Mouse (Mus musculus) stomach, embryonic 15.5 days (tissue): ENCODE data around the gene Tnks1bp1. TPM values are rescaled to one million over a fixed set of nuclear protein-coding genes. Genes with fewer than 3 reads are reported as not detected.

Experiments used
- ATAC-seq: fragments of 200-750 bp; cut with Nextera tagmentation; 2 replicates; pipeline ENCODE4 v1.8.0; 2017; ENCODE audit warnings: low read depth, moderate number of reproducible peaks, moderate TSS enrichment; ENCODE audit not compliant: insufficient read depth, low FRiP score
- H3K27ac ChIP-seq: fragments of 300-500 bp; sonication (generic); 2 replicates; pipeline ENCODE4 v1.5.1; 2015; ENCODE audit warnings: mild to moderate bottlenecking, inconsistent platforms
- H3K27me3 ChIP-seq: fragments of 300-500 bp; sonication (generic); replicated peaks from 2 replicates; pipeline ENCODE4 v1.6.1; 2015; ENCODE audit warnings: inconsistent platforms
- H3K36me3 ChIP-seq: fragments of 300-500 bp; sonication (generic); 2 replicates; pipeline ENCODE4 v1.6.1; 2015; ENCODE audit warnings: inconsistent platforms
- H3K4me1 ChIP-seq: fragments of 300-500 bp; sonication (generic); 2 replicates; pipeline ENCODE4 v1.6.1; 2015; ENCODE audit warnings: inconsistent platforms
- H3K4me2 ChIP-seq: fragments of 300-500 bp; sonication (generic); 2 replicates; pipeline ENCODE4 v1.6.1; 2015; ENCODE audit warnings: mild to moderate bottlenecking, inconsistent platforms
- H3K4me3 ChIP-seq: fragments of 300-500 bp; sonication (generic); replicated peaks from 2 replicates; pipeline ENCODE4 v1.5.1; 2015; ENCODE audit warnings: inconsistent platforms
- H3K9ac ChIP-seq: fragments of 300-500 bp; sonication (generic); 2 replicates; pipeline ENCODE4 v1.6.1; 2015; ENCODE audit warnings: inconsistent platforms
- H3K9me3 ChIP-seq: fragments of 300-500 bp; sonication (generic); 2 replicates; pipeline ENCODE4 v1.6.1; 2016; ENCODE audit warnings: inconsistent platforms
- WGBS: fragments of 180-500 bp; shearing (Covaris S2); methylation state at CpG from one replicate; pipeline ENCODE4 v1.1.7; 2015; 5-methylcytosine and 5-hydroxymethylcytosine counted together
- polyA plus RNA-seq: library from polyadenylated mRNA; unstranded; fragments of >200 nt; fragmentation: Nextera tagmentation; extraction: Ambion mirVana; gene quantifications from 2 replicates; pipeline ENCODE4 v1.2.1, GENCODE M21; 2015

Tnks1bp1 gene
- polyA plus RNA-seq, 1 experiment from 2014 or later, result 38.6 TPM

DNA sequence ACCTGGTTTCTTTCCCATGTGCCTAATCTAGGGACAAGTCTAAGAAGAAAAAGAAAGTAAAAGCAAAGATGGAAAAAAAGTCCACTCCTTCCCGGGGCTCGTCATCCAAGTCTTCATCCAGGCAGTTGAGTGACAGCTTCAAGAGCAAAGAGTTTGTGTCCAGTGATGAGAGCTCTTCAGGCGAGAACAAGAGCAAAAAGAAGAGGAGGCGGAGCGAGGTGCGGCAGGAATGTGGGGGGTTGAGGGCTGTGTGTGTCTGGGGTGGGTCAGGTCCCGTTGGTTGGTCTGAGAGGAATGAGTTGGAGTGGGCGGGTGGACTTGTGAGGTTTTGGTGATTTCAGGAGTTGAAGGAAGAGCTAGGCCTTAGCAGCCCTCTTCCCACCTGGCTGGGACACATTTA, 1.6 kb upstream of the Tnks1bp1 start:
- ATAC-seq, result no peak
- Histone ChIP-seq H3K4me2 (no peak overlapping the region), H3K36me3 (peaks cover 51% of the 10 kb centered on the region), H3K27me3 (no peaks in the 10 kb centered on the region), H3K9ac (no peak overlapping the region), H3K4me3 (no peak overlapping the region), H3K4me1 (peaks cover 31% of the 10 kb centered on the region), H3K27ac (no peak overlapping the region), H3K9me3 (no peaks in the 10 kb centered on the region)
- 80% methylated on average over 8 of the region's 8 CpGs for WGBS

DNA sequence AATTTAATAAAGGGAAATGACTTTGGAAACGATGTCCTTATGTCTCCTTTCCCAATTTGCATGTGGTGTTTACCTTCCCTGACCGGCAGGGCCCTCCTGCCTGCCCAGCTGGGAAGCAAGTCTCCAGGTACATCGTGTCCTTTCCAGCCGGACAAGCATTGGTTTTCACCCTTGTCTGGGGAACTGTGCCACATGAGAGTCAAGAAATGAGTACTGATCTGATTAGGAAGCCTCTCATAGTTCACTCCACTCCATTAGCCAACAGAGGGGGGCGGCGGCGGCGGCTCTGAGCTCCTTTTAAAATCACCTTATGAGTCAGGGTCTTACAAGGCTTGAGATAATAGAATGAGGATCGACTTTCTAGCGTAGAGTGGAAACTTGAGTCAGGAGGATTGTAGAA, 741 bp upstream of the Tnks1bp1 start:
- peak overlapping the region; percentile 98 for H3K27ac ChIP-seq
- H3K4me1 ChIP-seq, result peaks cover 38% of the 10 kb centered on the region
- peak overlapping the region; percentile 74 for H3K4me2 ChIP-seq
- no peaks in the 10 kb centered on the region for H3K9me3 ChIP-seq
- WGBS, result 45% methylated on average over 10 of the region's 10 CpGs
- no peak for ATAC-seq
- peaks cover 46% of the 10 kb centered on the region for H3K36me3 ChIP-seq
- peak overlapping the region; percentile 83 for H3K4me3 ChIP-seq
- H3K9ac ChIP-seq, result no peak overlapping the region
- no peaks in the 10 kb centered on the region for H3K27me3 ChIP-seq

DNA sequence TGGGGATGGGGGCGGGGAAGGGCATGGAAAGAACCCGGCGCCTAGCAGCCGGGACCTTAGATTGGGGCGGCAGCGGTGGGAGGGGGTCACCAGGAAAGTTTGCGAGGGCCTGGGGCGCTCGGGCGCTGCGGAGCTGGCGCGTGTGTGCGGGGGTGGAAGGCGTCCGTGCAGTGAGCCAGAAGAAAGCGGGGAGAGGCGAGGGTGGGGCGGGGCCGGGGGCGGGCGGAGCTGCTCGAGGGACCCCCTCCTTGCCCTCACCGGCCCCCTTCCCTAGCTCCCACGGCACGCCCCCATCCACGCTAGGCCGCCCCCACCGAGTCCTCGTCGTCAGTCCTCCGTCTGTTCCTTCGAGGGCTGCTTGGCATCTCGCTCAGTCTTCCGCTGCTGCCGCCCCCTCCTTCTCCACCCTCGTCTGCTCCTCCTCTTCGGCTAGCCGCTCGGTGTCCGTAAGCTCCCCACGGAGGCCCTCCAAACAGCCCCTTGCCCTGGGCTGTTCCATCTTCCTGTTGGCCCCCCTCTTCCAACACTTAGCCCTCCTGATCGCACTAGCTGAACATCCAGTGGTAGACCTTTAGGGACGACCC, 438 bp downstream of the Tnks1bp1 start:
- peak overlapping the region; percentile 74 for H3K4me2 ChIP-seq
- peak; percentile 32 for ATAC-seq
- H3K27ac ChIP-seq, result peak overlapping the region; percentile 98
- no peaks in the 10 kb centered on the region for H3K9me3 ChIP-seq
- peaks cover 45% of the 10 kb centered on the region for H3K4me1 ChIP-seq
- peaks cover 41% of the 10 kb centered on the region for H3K36me3 ChIP-seq
- WGBS, result under 1% methylated on average over 33 of the region's 44 CpGs
- H3K4me3 ChIP-seq, result peak overlapping the region; percentile 83
- H3K27me3 ChIP-seq, result no peaks in the 10 kb centered on the region
- peak overlapping the region; percentile 85 for H3K9ac ChIP-seq

- ATAC-seq, result no peak
- WGBS, result 59% methylated on average over 4 of the region's 4 CpGs
- Histone ChIP-seq H3K27me3 (no peaks in the 10 kb centered on the region), H3K4me1 (peaks cover 45% of the 10 kb centered on the region), H3K9ac (no peak overlapping the region), H3K27ac (peak overlapping the region; percentile 98), H3K4me2 (peak overlapping the region; percentile 74), H3K9me3 (no peaks in the 10 kb centered on the region), H3K4me3 (peak overlapping the region; percentile 83), H3K36me3 (peaks cover 36% of the 10 kb centered on the region)
Observed at GRCm38 (mm10) chr2:85049277-85049676, 1.5 kb downstream of the Tnks1bp1 start.

DNA sequence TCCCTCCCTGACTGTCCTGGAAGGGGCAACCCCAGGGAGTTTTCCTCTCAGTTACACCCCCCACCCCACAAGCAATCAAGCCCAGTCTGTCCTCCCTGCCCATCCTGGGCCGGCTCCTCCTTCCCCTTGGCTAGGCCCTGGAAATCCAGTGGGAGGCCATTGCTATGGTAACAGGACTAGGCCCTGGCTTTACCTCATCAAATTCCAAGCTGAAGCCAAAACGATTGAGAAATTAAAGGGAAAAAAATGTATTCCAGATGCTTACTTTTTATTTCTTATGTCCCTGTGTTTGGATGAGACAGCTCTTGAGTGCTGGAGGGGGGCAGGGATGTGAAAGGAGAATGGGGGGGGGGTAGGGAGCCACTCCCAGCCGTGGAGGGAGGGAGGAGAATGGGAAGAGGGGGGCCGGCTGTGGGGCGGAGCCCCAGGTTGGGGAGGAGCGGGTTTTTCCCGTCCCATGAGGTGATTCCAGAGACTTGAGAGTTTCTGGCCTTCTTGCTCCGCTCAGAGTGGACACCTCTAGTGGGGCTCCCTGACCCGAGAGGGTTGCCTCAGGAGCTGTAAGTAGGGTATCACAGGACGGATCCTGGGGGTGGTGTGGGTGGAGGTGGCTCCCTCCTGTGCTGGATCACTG, 2.3 kb downstream of the Tnks1bp1 start:
- WGBS, result 4% methylated on average over 10 of the region's 10 CpGs
- peak overlapping the region; percentile 10; the same call in 1 of the 2 replicates for H3K9ac ChIP-seq
- H3K9me3 ChIP-seq, result no peaks in the 10 kb centered on the region
- H3K4me3 ChIP-seq, result peak overlapping the region; percentile 41
- H3K36me3 ChIP-seq, result peaks cover 37% of the 10 kb centered on the region
- H3K27me3 ChIP-seq, result no peaks in the 10 kb centered on the region
- peak overlapping the region; percentile 74 for H3K4me2 ChIP-seq
- peak overlapping the region; percentile 98 for H3K27ac ChIP-seq
- H3K4me1 ChIP-seq, result peaks cover 45% of the 10 kb centered on the region
- peak; percentile 23 for ATAC-seq

DNA sequence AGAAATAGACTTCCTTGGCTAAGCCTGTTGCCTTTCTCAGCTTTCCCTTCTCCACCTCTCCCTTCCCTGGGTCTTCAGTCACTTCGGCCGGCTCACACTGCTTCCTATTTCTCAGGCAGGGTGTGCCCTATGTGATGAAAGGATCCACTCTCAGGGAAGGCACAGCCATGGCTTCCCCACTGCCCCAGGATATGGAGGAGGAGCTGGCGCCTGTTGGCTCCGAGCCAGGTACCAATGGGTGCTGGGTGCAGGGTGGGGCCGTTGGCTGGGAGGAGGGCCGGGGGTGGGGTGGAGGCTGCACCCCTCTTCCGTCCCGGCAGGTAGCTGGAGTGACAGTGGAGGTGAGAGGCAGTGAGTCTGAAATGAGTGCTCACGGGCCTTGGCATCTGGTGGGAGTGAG, 2.9 kb downstream of the Tnks1bp1 start:
- peak overlapping the region; percentile 98 for H3K27ac ChIP-seq
- peaks cover 45% of the 10 kb centered on the region for H3K4me1 ChIP-seq
- peaks cover 38% of the 10 kb centered on the region for H3K36me3 ChIP-seq

GRCm38 (mm10) chr2:85053192-85053816, 5.5 kb downstream of the Tnks1bp1 start:
- Histone ChIP-seq H3K27me3 (no peaks in the 10 kb centered on the region), H3K27ac (peak overlapping the region; percentile 31; the same call in 1 of the 2 replicates), H3K4me3 (peak overlapping the region; percentile 41; the same call in 1 of the 2 replicates), H3K4me1 (peaks cover 36% of the 10 kb centered on the region), H3K4me2 (peak overlapping the region; percentile 19; the same call in 1 of the 2 replicates), H3K9me3 (no peaks in the 10 kb centered on the region), H3K36me3 (peaks cover 29% of the 10 kb centered on the region), H3K9ac (no peak overlapping the region)
- 73% methylated on average over 5 of the region's 5 CpGs for WGBS
- no peak for ATAC-seq

More for the DNA sequence above, 2.9 kb downstream of the Tnks1bp1 start:
- no peaks in the 10 kb centered on the region for H3K27me3 ChIP-seq
- H3K9me3 ChIP-seq, result no peaks in the 10 kb centered on the region
- H3K9ac ChIP-seq, result peak overlapping the region; percentile 10; the same call in 1 of the 2 replicates
- peak; percentile 20 for ATAC-seq
- peak overlapping the region; percentile 74 for H3K4me2 ChIP-seq
- WGBS, result 25% methylated on average over 9 of the region's 9 CpGs
- H3K4me3 ChIP-seq, result peak overlapping the region; percentile 41

GRCm38 (mm10) chr2:85056711-85057110, 8.9 kb downstream of the Tnks1bp1 start:
- Histone ChIP-seq H3K9me3 (no peaks in the 10 kb centered on the region), H3K27me3 (no peaks in the 10 kb centered on the region), H3K4me2 (no peak overlapping the region), H3K4me3 (no peak overlapping the region), H3K27ac (no peak overlapping the region), H3K36me3 (peaks cover 45% of the 10 kb centered on the region), H3K9ac (no peak overlapping the region), H3K4me1 (peaks cover 26% of the 10 kb centered on the region)
- no peak for ATAC-seq
- WGBS, result 60% methylated on average over 5 of the region's 5 CpGs

- Histone ChIP-seq H3K4me1 (peaks cover 15% of the 10 kb centered on the region), H3K9me3 (no peaks in the 10 kb centered on the region), H3K36me3 (peaks cover 54% of the 10 kb centered on the region), H3K27me3 (no peaks in the 10 kb centered on the region), H3K9ac (no peak overlapping the region), H3K27ac (peak overlapping the region; percentile 80), H3K4me3 (no peak overlapping the region), H3K4me2 (peak overlapping the region; percentile 66; the same call in 1 of the 2 replicates)
- 83% methylated on average over 6 of the region's 6 CpGs for WGBS
- no peak for ATAC-seq
Observed at GRCm38 (mm10) chr2:85059677-85060076, 11.9 kb downstream of the Tnks1bp1 start.

GRCm38 (mm10) chr2:85060591-85061060, 12.8 kb downstream of the Tnks1bp1 start:
- H3K27me3 ChIP-seq, result no peaks in the 10 kb centered on the region
- H3K4me1 ChIP-seq, result peaks cover 15% of the 10 kb centered on the region
- H3K36me3 ChIP-seq, result peaks cover 51% of the 10 kb centered on the region
- peak overlapping the region; percentile 66 for H3K4me2 ChIP-seq
- peak overlapping the region; percentile 38; the same call in 1 of the 2 replicates for H3K9ac ChIP-seq
- peak overlapping the region; percentile 85 for H3K27ac ChIP-seq
- peak overlapping the region; percentile 45 for H3K4me3 ChIP-seq
- peak; percentile 93 for ATAC-seq
- 4% methylated on average over 11 of the region's 11 CpGs for WGBS
- H3K9me3 ChIP-seq, result no peaks in the 10 kb centered on the region

GRCm38 (mm10) chr2:85061107-85061541, 13.3 kb downstream of the Tnks1bp1 start:
- Histone ChIP-seq H3K27me3 (no peaks in the 10 kb centered on the region), H3K4me1 (peaks cover 15% of the 10 kb centered on the region), H3K4me3 (peak overlapping the region; percentile 45), H3K9me3 (no peaks in the 10 kb centered on the region), H3K9ac (peak overlapping the region; percentile 38; the same call in 1 of the 2 replicates), H3K4me2 (peak overlapping the region; percentile 66), H3K27ac (peak overlapping the region; percentile 85), H3K36me3 (peaks cover 48% of the 10 kb centered on the region)
- WGBS, result 19% methylated on average over 10 of the region's 10 CpGs
- ATAC-seq, result peak; percentile 54
